Mouse (Mus musculus) regulatory T cell (primary cell): Measurements from ENCODE around the gene Tor3a.
"Not testable (repeated sequence)": the region's sequence is repeated elsewhere in the genome, so short reads cannot be mapped to it uniquely, and the experiment has no call there.

Source experiments
- in situ Hi-C: fragments of 300-600 bp; cut with MboI, MseI; formaldehyde crosslinking; loops from one replicate; pipeline ENCODE4 v1.15.1; 2025; ENCODE audit warnings: high pct_unique_total_duplicates

Gene Tor3a

GRCm38 (mm10) chr1:156671921-156672320 is 2.2 kb downstream of the Tor3a start:
- in situ Hi-C loops: loop anchor here (5.0 kb wide), 1 partner anchor 35 kb away; no protein-coding TSS in a partner anchor

- in situ Hi-C loops: no loop called here
Observed at GRCm38 (mm10) chr1:156669208-156669983, 4.8 kb downstream of the Tor3a start.

- in situ Hi-C loops: no loop called here
Observed at GRCm38 (mm10) chr1:156668602-156669001, 5.6 kb downstream of the Tor3a start.

GRCm38 (mm10) chr1:156667141-156667926 is 6.8 kb downstream of the Tor3a start:
- in situ Hi-C loops: no loop called here

- in situ Hi-C loops: no loop called here
Observed at GRCm38 (mm10) chr1:156665777-156666176, 8.4 kb downstream of the Tor3a start.

- in situ Hi-C loops: not testable (repeated sequence)
Observed at GRCm38 (mm10) chr1:156660660-156661236, 13.4 kb downstream of the Tor3a start.

GRCm38 (mm10) chr1:156659906-156660659 is 14.1 kb downstream of the Tor3a start:
- in situ Hi-C loops: loop anchor here (10.0 kb wide), 1 partner anchor 545 kb away; no protein-coding TSS in a partner anchor

- in situ Hi-C loops: loop anchor here (10.0 kb wide), 1 partner anchor 544 kb away; no protein-coding TSS in a partner anchor
Observed at GRCm38 (mm10) chr1:156658676-156659075, 15.5 kb downstream of the Tor3a start.

GRCm38 (mm10) chr1:156657523-156657922 is 16.6 kb downstream of the Tor3a start:
- in situ Hi-C loops: loop anchor here (10.0 kb wide), 1 partner anchor 543 kb away; no protein-coding TSS in a partner anchor

- in situ Hi-C loops: loop anchor here (10.0 kb wide), 1 partner anchor 540 kb away; no protein-coding TSS in a partner anchor
Observed at GRCm38 (mm10) chr1:156654735-156655530, 19.2 kb downstream of the Tor3a start.

GRCm38 (mm10) chr1:156652189-156652822 is 21.9 kb downstream of the Tor3a start:
- in situ Hi-C loops: loop anchor here (10.0 kb wide), 1 partner anchor 538 kb away; no protein-coding TSS in a partner anchor

- in situ Hi-C loops: loop anchor here (10.0 kb wide), 1 partner anchor 536 kb away; no protein-coding TSS in a partner anchor
Observed at GRCm38 (mm10) chr1:156650631-156651030, 23.5 kb downstream of the Tor3a start.

GRCm38 (mm10) chr1:156648705-156649104 is 25.5 kb downstream of the Tor3a start:
- in situ Hi-C loops: no loop called here

GRCm38 (mm10) chr1:156645971-156646370 is 28.2 kb downstream of the Tor3a start:
- in situ Hi-C loops: no loop called here

- in situ Hi-C loops: no loop called here
Observed at GRCm38 (mm10) chr1:156644780-156645523, 29.2 kb downstream of the Tor3a start.

GRCm38 (mm10) chr1:156644061-156644460 is 30.1 kb downstream of the Tor3a start:
- in situ Hi-C loops: no loop called here

- in situ Hi-C loops: no loop called here
Observed at GRCm38 (mm10) chr1:156642813-156643212, 31.3 kb downstream of the Tor3a start.

- in situ Hi-C loops: no loop called here
Observed at GRCm38 (mm10) chr1:156641808-156642207, 32.3 kb downstream of the Tor3a start.

GRCm38 (mm10) chr1:156640577-156640976 is 33.6 kb downstream of the Tor3a start:
- in situ Hi-C loops: no loop called here
